Mouse (Mus musculus): ENCODE measurements around the gene Slit2. TPM values are rescaled to one million over a fixed set of nuclear protein-coding genes. Genes with fewer than 3 reads are reported as not detected.
A peak's percentile ranks its signal among the peaks of the same experiment; 100 is the strongest.

The Slit2 gene
- total RNA-seq, 1 experiment from 2014 or later = 45.5 TPM

DNA sequence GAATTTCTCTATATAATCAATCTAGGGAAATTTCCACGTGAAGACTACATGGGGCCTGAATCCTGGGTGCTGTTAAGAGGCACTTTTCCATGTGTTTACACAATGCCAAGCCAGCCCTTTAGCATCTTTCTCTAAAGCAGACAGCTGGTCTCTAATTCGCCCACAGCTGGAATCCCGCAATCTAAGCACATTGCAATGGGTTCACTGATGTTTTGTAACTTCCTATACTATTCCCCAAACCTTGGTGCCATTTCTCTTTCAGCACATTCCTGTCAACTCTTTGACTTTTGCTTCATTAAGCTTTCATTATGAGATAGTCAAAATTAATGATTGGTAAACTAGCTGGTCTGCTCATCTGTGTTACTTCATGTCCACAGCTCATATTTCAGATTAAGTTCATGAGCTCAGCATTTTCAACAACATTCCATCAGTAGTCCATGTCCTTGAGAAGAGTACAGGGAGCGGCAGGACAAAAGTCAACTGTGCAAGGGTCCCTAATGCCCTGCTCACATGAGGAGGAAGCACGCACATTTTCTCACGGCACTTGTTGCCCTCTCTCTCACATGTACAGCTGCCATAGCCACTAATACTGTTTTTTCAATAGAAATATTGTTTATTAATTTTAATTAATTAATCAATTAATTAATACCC is 247.6 kb downstream of the Slit2 start:
- DNase-seq = no peak

- DNase-seq = no peak
Observed at GRCm38 (mm10) chr5:48234728-48235127, 251.8 kb downstream of the Slit2 start.

GRCm38 (mm10) chr5:48235270-48235669 is 252.3 kb downstream of the Slit2 start:
- no peak for DNase-seq

GRCm38 (mm10) chr5:48240751-48241150 is 257.8 kb downstream of the Slit2 start:
- peak; percentile 1 for DNase-seq

DNA sequence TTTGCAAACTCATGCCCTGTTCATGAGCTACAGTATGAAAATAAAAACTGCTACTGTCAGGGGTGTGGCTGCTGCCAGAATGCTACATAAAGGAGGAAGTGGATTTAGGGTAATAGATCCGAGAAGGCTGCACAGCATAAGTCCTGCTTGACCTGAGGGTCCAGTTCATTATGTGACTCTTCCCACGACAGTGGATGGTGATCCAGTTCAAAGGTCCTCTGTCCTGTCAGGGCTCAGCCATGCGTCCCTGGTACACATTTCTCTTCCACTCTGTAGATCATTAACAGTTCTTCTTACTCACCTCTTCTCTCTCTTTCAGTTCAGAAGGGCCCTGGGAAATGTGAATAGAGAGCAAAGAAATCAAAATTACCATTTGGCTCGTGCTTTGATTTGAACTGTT is 265.4 kb downstream of the Slit2 start:
- DNase-seq = no peak

DNA sequence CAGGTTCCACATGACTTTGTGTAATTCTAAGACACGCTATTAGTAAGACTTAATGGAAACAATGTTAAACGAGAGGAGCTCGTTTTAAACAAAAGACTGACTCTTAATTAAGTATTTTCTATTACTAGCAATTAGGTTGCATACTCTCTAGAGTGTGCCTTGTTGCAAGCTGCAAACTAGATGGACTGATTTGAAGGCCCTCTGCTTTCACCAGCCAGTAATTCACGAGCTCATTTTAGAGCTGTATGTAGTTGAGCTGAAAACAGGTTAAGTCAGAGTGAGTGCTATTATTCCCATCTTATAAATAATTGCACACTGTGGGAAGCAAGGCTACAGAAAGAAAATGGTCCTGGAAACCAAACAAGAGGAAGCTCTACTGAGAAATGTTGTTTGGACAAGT is 294.6 kb downstream of the Slit2 start:
- DNase-seq = no peak

- DNase-seq = no peak
Observed at GRCm38 (mm10) chr5:48301186-48301585, 318.2 kb downstream of the Slit2 start.

- DNase-seq = no peak
Observed at GRCm38 (mm10) chr5:48315057-48315602, 332.2 kb downstream of the Slit2 start.

- no peak for DNase-seq
Observed at GRCm38 (mm10) chr5:48320597-48320996, 337.7 kb downstream of the Slit2 start.

- DNase-seq = no peak
Observed at GRCm38 (mm10) chr5:48326221-48326620, 343.3 kb downstream of the Slit2 start.

DNA sequence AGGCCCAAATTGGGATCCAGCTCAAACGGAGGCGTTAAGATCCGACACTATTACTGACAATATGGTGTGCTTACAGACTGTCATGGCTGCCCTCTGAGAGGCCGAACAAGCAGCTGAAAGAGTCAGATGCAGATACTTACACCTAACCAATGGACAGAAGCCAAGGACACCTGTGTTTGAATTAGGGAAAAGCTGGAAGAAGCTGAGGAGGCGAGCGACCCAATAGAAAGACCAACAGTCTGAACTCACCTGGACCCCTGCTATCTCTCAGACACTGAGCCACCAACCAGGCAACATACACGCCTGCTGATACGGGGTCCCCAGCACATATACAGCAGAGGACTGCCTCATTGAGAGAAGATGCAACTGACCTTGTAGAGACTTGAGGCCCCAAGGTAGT is 344.7 kb downstream of the Slit2 start, which contains the start of gene 5730480H06Rik:
5730480H06Rik (plus strand) TSS at position 301 of the 400 bp plus-strand sequence.
- DNase-seq = no peak

DNA sequence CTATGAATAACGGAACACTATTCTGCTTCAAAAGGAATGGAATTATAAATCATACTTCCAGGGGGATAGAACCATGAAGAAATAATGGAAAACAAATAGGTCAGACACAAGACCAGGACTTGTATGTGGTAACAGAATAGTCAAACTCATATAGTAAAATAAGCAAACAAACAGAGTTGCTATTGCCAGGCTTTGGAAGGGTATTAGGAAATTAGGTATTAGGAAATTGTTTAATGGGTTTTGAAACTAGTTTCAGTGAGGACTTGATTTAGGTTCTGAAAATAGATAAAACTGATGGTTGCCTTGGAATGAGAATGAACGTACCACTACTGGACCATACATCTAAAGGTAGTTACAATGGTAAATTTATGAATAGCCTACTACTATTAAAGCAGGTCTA is 346.8 kb downstream of the Slit2 start:
- DNase-seq = no peak

GRCm38 (mm10) chr5:48330817-48331216 is 347.9 kb downstream of the Slit2 start:
- no peak for DNase-seq

DNA sequence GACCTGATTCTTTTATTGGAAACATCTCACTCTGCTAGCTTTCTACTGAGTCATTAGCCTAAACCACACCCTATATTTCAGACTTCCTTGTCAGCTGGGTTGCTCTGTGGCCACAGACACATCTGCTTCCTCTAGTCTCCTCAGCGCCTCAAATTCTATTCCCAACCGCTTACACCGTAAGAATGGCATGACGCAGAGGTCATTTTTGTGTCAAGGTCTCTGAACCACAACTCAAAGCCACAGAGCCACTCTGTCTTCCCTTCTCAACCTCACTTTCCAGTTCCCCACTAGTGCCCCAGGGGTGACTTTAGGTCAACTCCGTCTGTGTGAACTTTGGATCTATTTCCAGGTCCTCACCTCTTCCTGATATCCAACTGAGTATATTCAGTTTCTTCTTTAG is 348.5 kb downstream of the Slit2 start:
- DNase-seq = peak; percentile 5

DNA sequence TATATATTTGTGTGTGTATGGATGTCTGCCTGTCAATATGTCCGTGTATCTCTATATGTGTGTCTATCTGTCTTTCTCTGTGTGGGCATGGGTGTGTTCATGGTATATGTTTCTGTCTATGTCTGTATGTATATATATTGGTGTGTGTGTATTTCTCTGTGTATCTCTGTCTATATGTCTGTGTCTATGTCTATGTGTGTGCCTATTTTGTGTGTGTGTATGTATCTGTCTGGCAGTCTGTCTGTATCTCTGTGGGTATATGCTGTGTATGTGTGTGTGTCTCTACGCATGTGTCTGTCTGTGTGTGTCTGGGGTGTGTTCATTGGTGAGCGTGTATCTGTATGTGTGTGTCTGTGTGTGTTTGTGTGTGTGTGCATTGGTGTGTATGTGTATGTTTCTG is 350.5 kb downstream of the Slit2 start:
- no peak for DNase-seq

DNA sequence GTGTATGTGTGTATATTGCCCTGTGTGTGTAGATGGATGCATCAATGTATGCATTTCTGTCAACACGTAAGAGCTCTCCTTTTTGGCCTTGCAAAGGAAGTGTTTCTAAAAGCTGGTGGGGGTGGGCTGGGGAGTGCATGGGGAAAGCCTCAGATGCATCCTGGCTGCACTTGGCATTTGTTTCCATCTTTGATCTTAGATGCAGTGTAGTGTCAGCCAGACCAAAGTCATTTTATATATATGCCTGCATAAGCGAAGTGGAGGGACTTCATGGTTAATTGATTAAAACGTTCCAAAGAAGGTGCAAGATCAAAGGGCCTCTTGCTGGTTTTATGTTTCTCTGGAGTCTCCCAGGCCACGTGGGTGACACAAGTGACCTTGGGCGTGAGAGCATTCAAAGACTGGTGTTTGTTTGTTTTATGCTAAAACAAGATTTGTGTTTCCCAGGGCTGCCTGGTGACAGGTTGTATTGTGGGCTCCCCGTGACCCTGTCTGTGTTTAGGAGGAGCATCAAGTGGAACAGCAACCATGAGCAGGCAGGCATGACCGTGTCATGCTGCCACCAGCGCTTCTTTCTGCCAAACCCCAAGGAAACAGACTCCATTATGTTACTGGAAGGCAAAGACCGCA is 351.1 kb downstream of the Slit2 start:
- peak; percentile 1 for DNase-seq

GRCm38 (mm10) chr5:48340808-48341433 is 358.0 kb downstream of the Slit2 start:
- DNase-seq = no peak

DNA sequence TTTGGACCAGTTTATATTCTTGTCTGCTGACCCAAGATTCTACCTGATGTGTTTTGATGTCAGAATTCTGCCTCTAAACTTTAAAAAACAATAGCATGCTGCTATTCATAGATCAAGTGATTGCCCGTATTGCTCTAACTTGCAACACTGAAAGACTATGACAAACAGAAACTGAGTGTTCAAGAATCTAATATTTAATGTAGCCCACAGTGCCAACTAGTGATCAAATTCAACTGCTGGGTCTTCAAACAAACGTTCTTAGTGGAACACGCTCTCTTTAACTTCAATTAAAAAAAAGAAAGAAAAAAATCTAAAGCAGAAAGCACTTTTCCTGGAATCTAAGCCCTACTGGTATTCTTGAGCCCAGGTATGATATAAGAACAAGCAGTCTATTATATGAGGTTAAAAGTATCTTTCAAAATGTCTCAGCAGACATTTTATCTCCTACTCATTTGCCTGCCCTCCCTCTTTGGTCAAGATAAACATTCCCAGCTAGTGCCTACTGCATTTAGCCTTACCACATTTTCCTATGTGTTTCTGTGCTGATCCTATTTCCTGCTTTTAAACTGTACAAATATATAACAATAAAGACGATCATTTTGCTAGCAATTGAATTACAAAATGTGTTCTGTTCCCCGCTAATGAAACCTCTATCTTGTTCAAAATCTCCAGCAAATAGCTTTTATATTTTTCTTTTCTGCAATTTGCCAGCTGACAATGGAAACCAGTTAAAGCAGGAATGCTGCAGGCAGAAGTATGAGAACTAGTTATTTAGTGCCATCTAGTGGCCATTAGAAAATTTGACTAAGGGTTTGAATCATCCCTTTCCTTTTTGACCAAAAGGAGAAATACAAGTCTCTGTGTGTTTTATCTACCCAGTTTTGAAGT is 362.4 kb downstream of the Slit2 start:
- DNase-seq = no peak

GRCm38 (mm10) chr5:48345983-48346648 is 363.2 kb downstream of the Slit2 start:
- no peak for DNase-seq

- no peak for DNase-seq
Observed at GRCm38 (mm10) chr5:48349309-48349708, 366.4 kb downstream of the Slit2 start.

Measured in adrenal gland, postnatal 25 days (tissue).